Mouse (Mus musculus): ENCODE results near the gene Gm20894.
"Not testable (repeated sequence)": the region's sequence is repeated elsewhere in the genome, so short reads cannot be mapped to it uniquely, and the experiment has no call there.

The Gm20894 gene

GRCm38 (mm10) chrY:28271412-28271811 is at the start of gene Gm20894:
Gene Gm20894 (minus strand): TSS chrY:28271512.
- DNase-seq: not testable (repeated sequence)

All from lung, postnatal 14 days (tissue).